Mouse (Mus musculus): ENCODE data around the gene Llcfc1. TPM values are rescaled to one million over a fixed set of nuclear protein-coding genes. Genes with fewer than 3 reads are reported as not detected.

Llcfc1 gene
- polyA plus RNA-seq, 1 experiment from 2014 or later, result 0.49 TPM

- no peak for DNase-seq (ENCODE audit: low spot score)
- no peaks in the 10 kb centered on the region for H3K9me3 ChIP-seq (replicated peaks; ENCODE audit: low read length)
- H3K4me2 ChIP-seq (ENCODE audit: low read length), result no peak overlapping the region
- H3K4me3 ChIP-seq (replicated peaks; ENCODE audit: low read depth, low read length), result no peak overlapping the region
- WGBS, result 43% methylated on average over 1 of the region's 1 CpGs
- ATAC-seq (replicated peaks; ENCODE audit: low FRiP score, low read depth), result no peak
- TF ChIP-seq CTCF (IDR thresholded peaks at IDR 0.05; ENCODE audit: low read depth), result no peak
- no peaks in the 10 kb centered on the region for H3K36me3 ChIP-seq (ENCODE audit: insufficient read depth, low read length)
- no peak overlapping the region for H3K9ac ChIP-seq (ENCODE audit: low read depth, low read length)
- no peaks in the 10 kb centered on the region for H3K27me3 ChIP-seq (ENCODE audit: insufficient read depth, low read length)
- H3K4me1 ChIP-seq (replicated peaks; ENCODE audit: insufficient read depth, low read length), result no peaks in the 10 kb centered on the region
- no peak overlapping the region for H3K27ac ChIP-seq
These were observed 25.7 kb upstream of the Llcfc1 start for GRCm38 (mm10) chr6:41658487-41658886.

- DNase-seq (ENCODE audit: low spot score), result peak; percentile 34
- Histone ChIP-seq H3K4me3 (replicated peaks; ENCODE audit: low read depth, low read length) (no peak overlapping the region), H3K9me3 (replicated peaks; ENCODE audit: low read length) (no peaks in the 10 kb centered on the region), H3K36me3 (ENCODE audit: insufficient read depth, low read length) (no peaks in the 10 kb centered on the region), H3K4me1 (replicated peaks; ENCODE audit: insufficient read depth, low read length) (no peaks in the 10 kb centered on the region), H3K9ac (ENCODE audit: low read depth, low read length) (no peak overlapping the region), H3K27ac (no peak overlapping the region), H3K4me2 (ENCODE audit: low read length) (no peak overlapping the region), H3K27me3 (ENCODE audit: insufficient read depth, low read length) (no peaks in the 10 kb centered on the region)
- ATAC-seq (replicated peaks; ENCODE audit: low FRiP score, low read depth), result no peak
- WGBS, result 35% methylated on average over 2 of the region's 2 CpGs
- TF ChIP-seq CTCF (IDR thresholded peaks at IDR 0.05; ENCODE audit: low read depth), result peak; percentile 61
These were observed 21.9 kb upstream of the Llcfc1 start for GRCm38 (mm10) chr6:41662320-41662719.

GRCm38 (mm10) chr6:41676530-41676929 is 7.7 kb upstream of the Llcfc1 start:
- Histone ChIP-seq H3K9me3 (replicated peaks; ENCODE audit: low read length) (no peaks in the 10 kb centered on the region), H3K27me3 (ENCODE audit: insufficient read depth, low read length) (no peaks in the 10 kb centered on the region), H3K4me3 (replicated peaks; ENCODE audit: low read depth, low read length) (no peak overlapping the region), H3K36me3 (ENCODE audit: insufficient read depth, low read length) (no peaks in the 10 kb centered on the region), H3K9ac (ENCODE audit: low read depth, low read length) (no peak overlapping the region), H3K4me1 (replicated peaks; ENCODE audit: insufficient read depth, low read length) (no peaks in the 10 kb centered on the region), H3K4me2 (ENCODE audit: low read length) (no peak overlapping the region), H3K27ac (no peak overlapping the region)
- ATAC-seq (replicated peaks; ENCODE audit: low FRiP score, low read depth) (no peak), DNase-seq (ENCODE audit: low spot score) (no peak)
- 93% methylated on average over 2 of the region's 2 CpGs for WGBS
- TF ChIP-seq CTCF (IDR thresholded peaks at IDR 0.05; ENCODE audit: low read depth), result no peak

- DNase-seq (ENCODE audit: low spot score) (no peak), ATAC-seq (replicated peaks; ENCODE audit: low FRiP score, low read depth) (no peak)
- Histone ChIP-seq H3K36me3 (ENCODE audit: insufficient read depth, low read length) (no peaks in the 10 kb centered on the region), H3K4me2 (ENCODE audit: low read length) (no peak within 1 kb of the TSS), H3K9ac (ENCODE audit: low read depth, low read length) (no peak within 1 kb of the TSS), H3K4me3 (replicated peaks; ENCODE audit: low read depth, low read length) (no peak within 1 kb of the TSS), H3K27me3 (ENCODE audit: insufficient read depth, low read length) (no peaks in the 10 kb centered on the region), H3K27ac (peak within 1 kb of the TSS; percentile 36; the same call in 1 of the 2 replicates), H3K9me3 (replicated peaks; ENCODE audit: low read length) (no peaks in the 10 kb centered on the region), H3K4me1 (replicated peaks; ENCODE audit: insufficient read depth, low read length) (no peaks in the 10 kb centered on the region)
- TF ChIP-seq CTCF (IDR thresholded peaks at IDR 0.05; ENCODE audit: low read depth), result no peak
- 36% methylated on average over 1 of the region's 1 CpGs for WGBS
These were observed 3.6 kb upstream of the Llcfc1 start, which contains the start of gene Trpv5 for GRCm38 (mm10) chr6:41680669-41681068. TSS of gene Trpv5 (minus strand) at chr6:41680769.

GRCm38 (mm10) chr6:41681656-41682055 is 2.6 kb upstream of the Llcfc1 start:
- 48% methylated on average over 5 of the region's 5 CpGs for WGBS
- Histone ChIP-seq H3K4me2 (ENCODE audit: low read length) (no peak overlapping the region), H3K4me3 (replicated peaks; ENCODE audit: low read depth, low read length) (no peak overlapping the region), H3K9me3 (replicated peaks; ENCODE audit: low read length) (no peaks in the 10 kb centered on the region), H3K27ac (no peak overlapping the region), H3K36me3 (ENCODE audit: insufficient read depth, low read length) (no peaks in the 10 kb centered on the region), H3K4me1 (replicated peaks; ENCODE audit: insufficient read depth, low read length) (no peaks in the 10 kb centered on the region), H3K9ac (ENCODE audit: low read depth, low read length) (no peak overlapping the region), H3K27me3 (ENCODE audit: insufficient read depth, low read length) (no peaks in the 10 kb centered on the region)
- 0 out of 2 replicates have a peak, but pooled peaks have one; percentile 10 for ATAC-seq (replicated peaks; ENCODE audit: low FRiP score, low read depth)
- TF ChIP-seq CTCF (IDR thresholded peaks at IDR 0.05; ENCODE audit: low read depth), result no peak
- DNase-seq (ENCODE audit: low spot score), result no peak

- Histone ChIP-seq H3K4me1 (replicated peaks; ENCODE audit: insufficient read depth, low read length) (no peaks in the 10 kb centered on the region), H3K9ac (ENCODE audit: low read depth, low read length) (no peak overlapping the region), H3K27me3 (ENCODE audit: insufficient read depth, low read length) (no peaks in the 10 kb centered on the region), H3K4me3 (replicated peaks; ENCODE audit: low read depth, low read length) (no peak overlapping the region), H3K27ac (no peak overlapping the region), H3K9me3 (replicated peaks; ENCODE audit: low read length) (no peaks in the 10 kb centered on the region), H3K36me3 (ENCODE audit: insufficient read depth, low read length) (no peaks in the 10 kb centered on the region), H3K4me2 (ENCODE audit: low read length) (no peak overlapping the region)
- WGBS, result 77% methylated on average over 5 of the region's 5 CpGs
- DNase-seq (ENCODE audit: low spot score) (no peak), ATAC-seq (replicated peaks; ENCODE audit: low FRiP score, low read depth) (no peak)
- TF ChIP-seq CTCF (IDR thresholded peaks at IDR 0.05; ENCODE audit: low read depth), result no peak
These were observed 680 bp downstream of the Llcfc1 start for GRCm38 (mm10) chr6:41684911-41685310.

- Histone ChIP-seq H3K4me2 (ENCODE audit: low read length) (no peak overlapping the region), H3K27me3 (ENCODE audit: insufficient read depth, low read length) (no peaks in the 10 kb centered on the region), H3K36me3 (ENCODE audit: insufficient read depth, low read length) (no peaks in the 10 kb centered on the region), H3K27ac (no peak overlapping the region), H3K4me3 (replicated peaks; ENCODE audit: low read depth, low read length) (no peak overlapping the region), H3K9me3 (replicated peaks; ENCODE audit: low read length) (no peaks in the 10 kb centered on the region), H3K9ac (ENCODE audit: low read depth, low read length) (no peak overlapping the region), H3K4me1 (replicated peaks; ENCODE audit: insufficient read depth, low read length) (no peaks in the 10 kb centered on the region)
- no peak for DNase-seq (ENCODE audit: low spot score)
- 69% methylated on average over 3 of the region's 3 CpGs for WGBS
- TF ChIP-seq CTCF (IDR thresholded peaks at IDR 0.05; ENCODE audit: low read depth), result no peak
- ATAC-seq (replicated peaks; ENCODE audit: low FRiP score, low read depth), result no peak
These were observed 1.4 kb downstream of the Llcfc1 start for GRCm38 (mm10) chr6:41685596-41685995.
